Mouse (Mus musculus): ENCODE results near the gene Slc45a3.

Slc45a3 gene

DNA sequence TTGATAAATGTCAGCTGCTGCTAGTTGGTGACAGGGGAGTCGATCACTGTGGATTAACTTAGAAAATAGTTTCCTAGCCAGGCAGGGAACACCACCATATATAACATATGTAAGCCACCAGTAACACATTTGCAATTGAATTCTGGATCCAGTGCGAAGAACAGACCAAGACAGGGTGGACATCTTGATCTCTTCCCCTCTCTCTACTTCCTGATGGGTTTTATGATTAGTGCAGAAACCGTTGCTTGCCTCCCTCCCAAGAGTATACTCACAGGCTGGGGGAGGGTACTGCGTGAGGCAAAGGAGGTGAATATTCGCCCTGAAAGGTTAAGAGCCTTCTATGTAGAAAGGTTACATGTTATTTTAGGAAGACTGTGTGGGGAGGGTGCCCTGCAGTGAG lies 3.1 kb downstream of the Slc45a3 start:
- DNase-seq: no peak

- no peak for DNase-seq
Measured at GRCm38 (mm10) chr1:131967336-131967735, 4.6 kb downstream of the Slc45a3 start.

DNA sequence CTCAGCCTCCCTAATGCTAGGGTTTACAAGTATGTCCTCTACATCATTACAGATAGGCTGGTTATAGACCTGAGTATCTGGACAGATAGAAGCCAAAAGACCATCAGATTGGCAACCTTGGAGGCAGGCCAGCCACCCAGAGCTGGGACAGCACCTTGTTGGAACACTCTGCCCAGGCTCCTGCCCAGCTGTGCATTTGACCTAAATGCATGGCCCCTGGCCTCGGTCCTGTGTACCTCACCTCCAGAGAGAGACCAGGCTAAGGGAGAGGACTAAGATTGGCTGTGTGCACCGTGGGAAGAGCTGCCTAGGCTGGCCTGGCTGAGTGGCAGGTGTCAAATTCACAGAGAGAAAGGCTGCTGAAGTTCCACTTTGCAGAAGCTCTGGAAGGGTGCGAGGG lies 5.8 kb downstream of the Slc45a3 start:
- no peak for DNase-seq

- DNase-seq: no peak
Measured at GRCm38 (mm10) chr1:131968983-131969382, 6.2 kb downstream of the Slc45a3 start.

- no peak for DNase-seq
Measured at GRCm38 (mm10) chr1:131969825-131970224, 7.1 kb downstream of the Slc45a3 start.

DNA sequence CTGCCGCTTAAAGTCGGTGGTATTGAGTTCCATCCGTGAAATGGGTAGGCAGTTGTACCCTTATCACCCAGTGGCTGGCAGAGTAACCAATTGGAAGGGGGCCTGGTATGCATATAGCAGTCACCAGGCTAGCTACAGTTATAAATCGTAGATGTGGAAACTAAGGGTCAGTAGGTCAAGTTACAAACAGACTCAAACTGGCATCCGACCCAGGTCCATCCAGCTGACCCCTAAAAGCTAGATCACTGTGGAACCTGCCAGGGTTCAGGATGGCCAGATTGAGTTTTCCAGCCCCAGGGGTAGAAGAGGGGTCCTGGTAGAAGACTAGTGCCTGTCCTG lies 7.5 kb downstream of the Slc45a3 start:
- DNase-seq: no peak

DNA sequence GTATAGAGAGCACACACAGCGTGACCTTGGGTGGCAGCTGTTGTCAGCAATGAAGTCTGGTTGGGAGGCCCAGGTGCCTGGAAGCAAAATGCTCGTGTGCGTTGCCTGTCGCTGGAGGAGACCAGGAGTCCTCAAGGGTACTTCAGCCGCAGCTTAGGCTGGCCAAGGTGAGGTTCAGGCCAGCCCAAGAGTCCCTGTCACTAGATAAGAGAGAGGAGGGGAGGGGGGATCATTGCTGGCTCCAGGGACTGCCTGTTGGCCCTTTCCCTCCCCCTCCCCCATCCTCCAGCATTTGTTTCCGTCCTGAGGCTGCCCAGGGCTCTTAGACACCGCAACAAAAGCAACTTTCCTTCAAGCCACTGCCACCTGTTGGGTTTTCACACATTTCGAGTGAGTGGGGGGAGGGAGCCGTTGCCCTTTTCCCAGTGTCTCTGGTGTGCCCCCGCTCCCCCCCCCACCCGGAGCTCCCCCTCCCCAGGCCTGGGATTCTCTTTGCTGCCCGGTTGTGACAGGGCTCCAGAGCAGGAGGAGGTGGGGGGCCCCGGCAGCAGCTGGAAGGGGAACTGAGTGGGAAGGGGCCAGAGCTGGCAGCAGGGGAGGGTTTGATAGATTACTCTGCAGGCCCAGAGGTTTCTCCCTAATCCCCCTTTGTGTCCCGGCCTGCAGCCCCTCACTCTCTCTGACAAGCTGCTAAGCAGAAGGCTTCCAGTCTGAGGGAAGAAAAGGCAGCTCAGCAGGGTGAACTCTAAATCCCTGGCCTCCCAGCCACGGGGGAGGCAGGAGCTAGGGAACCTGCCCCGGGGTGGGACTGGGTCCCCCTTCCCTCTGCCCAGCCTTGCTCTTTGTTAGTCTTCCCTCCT lies 8.1 kb downstream of the Slc45a3 start:
- DNase-seq: no peak

DNA sequence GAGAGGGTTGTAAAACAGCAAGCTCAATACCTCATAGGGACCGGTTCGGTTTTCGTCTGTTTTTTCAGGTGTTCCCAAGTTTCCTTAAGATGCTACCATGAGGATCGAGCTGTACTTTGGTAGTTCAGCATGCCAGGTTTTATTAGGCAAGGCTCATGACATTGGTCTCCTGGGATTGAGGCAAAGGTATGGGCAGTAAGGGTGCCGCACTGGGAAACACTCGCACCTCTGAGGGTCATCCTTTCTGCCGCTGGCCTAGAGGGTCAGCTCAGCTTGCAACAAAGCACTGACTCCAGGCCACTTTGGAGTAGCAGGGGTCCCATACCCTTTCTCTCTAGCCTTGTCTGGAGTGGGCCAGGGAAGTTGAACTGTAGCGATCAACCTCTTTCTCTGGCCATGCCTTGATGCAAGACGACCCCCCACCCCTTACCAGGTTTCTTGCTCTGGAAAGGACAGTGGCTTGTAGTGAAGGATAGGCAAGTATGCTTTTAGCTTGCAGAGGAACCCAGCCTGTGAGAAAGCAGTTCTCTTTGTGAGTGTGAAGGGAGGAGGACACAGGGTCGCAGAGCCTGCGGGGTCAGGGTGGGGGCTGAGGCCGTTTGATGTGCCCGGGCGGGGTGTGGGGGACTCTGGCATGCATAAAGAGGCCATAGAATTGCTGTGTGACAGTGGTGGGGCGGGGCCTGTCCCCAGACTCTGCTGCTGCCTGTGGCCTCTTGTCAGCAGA lies 9.2 kb downstream of the Slc45a3 start:
- no peak for DNase-seq

GRCm38 (mm10) chr1:131972498-131973334 lies 9.9 kb downstream of the Slc45a3 start:
- no peak for DNase-seq

DNA sequence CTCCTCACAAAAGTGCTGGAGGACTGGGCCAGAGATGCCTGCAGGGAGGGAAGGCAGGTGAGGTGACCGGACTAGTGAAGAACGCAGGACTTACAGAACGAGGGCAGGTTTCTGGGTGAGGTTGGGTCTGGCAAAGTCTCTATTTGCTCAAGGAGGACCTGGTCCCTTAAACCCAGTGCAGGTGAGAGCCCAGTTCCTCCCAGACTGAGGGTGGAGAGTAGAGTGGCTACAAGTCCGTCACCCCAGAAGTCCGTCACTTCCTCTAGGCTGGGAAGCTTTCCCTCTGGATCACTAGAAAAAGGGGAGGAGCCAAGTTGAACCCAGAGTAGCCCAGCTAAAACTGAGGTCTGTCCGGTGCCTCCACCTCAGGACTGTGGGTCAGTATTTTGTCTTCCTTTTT lies 11.2 kb downstream of the Slc45a3 start:
- DNase-seq: no peak

DNA sequence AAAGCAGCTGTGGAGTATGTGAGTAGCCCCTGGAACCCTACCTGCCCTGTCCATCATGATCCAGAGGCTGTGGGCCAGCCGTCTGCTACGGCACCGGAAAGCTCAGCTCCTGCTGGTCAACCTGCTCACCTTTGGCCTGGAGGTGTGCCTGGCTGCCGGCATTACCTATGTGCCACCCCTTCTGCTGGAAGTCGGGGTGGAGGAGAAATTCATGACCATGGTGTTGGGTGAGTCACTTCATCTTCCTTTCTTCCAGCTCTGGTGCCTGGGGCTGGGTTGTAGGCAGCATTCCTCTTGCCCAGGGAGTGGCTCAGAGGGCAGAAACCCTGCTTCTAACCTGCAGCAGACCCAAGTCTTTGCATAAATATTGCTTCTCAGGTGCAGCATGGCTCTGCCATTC lies 14.1 kb downstream of the Slc45a3 start:
- no peak for DNase-seq

- no peak for DNase-seq
Measured at GRCm38 (mm10) chr1:131980471-131980870, 17.7 kb downstream of the Slc45a3 start.

DNA sequence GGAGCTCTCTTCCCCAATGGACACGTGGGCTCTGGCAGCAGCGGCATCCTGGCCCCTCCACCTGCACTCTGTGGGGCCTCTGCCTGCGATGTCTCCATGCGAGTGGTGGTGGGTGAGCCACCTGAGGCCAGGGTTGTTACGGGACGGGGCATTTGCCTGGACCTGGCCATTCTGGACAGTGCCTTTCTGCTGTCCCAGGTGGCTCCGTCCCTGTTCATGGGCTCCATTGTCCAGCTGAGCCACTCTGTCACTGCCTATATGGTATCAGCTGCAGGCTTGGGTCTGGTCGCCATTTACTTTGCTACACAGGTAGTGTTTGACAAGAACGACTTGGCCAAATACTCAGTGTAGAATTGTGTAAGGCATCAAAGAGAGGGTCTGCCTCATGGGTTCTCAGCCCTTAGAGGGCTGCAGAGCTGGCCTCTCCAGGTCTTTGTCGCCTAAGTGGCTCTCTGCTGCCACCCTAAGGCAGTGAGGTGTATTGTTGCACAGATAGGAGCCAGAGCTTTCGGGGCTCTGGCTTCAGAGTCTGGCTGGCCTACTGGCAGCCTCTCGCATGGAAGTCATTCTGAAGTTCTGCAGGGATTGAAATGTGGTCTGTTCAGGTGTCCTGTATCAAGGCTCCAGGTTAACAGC lies 18.7 kb downstream of the Slc45a3 start:
- peak; percentile 67 for DNase-seq

DNA sequence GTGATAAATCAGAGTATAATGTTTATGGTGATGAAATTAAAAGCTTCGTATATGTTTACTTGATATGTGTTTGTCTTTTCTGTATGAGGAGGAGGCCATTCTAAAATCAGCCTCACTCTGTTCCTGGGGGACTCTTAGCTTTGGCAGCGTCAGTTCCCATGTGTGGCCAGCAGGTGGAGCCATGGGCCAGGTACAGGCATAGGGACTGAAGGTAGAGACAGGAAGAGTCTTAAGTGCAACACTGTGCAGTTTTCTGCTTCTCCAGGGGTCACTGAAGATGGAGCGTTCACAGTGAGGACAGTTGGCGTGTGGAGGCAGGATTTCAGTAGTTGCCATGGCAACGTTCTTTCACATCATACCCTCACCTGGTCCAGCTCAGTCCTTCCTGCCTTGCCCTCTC lies 20.1 kb downstream of the Slc45a3 start:
- DNase-seq: peak; percentile 59

- no peak for DNase-seq
Measured at GRCm38 (mm10) chr1:131983806-131984205, 21.0 kb downstream of the Slc45a3 start.

DNA sequence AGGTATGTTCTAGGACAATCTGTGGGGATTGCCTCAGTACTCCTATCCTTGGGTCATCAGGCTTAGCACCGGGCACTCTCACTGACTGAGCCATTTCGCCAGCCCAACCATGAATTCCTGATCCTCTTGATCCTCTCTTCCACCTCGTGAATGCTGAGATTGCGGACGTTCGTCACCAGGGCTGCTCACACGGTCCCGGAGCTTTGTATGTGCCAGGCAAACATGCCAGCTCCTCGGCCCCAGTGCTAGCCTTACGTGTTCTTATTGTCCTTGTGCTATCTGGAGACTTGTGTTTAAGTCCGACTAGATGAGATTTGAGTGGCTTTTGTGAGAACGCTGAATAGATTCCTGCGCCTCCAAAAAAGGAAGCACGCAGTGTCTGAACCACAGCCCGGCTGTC lies 24.7 kb downstream of the Slc45a3 start:
- DNase-seq: no peak

- no peak for DNase-seq
Measured at GRCm38 (mm10) chr1:131989476-131989875, 26.7 kb downstream of the Slc45a3 start.

DNA sequence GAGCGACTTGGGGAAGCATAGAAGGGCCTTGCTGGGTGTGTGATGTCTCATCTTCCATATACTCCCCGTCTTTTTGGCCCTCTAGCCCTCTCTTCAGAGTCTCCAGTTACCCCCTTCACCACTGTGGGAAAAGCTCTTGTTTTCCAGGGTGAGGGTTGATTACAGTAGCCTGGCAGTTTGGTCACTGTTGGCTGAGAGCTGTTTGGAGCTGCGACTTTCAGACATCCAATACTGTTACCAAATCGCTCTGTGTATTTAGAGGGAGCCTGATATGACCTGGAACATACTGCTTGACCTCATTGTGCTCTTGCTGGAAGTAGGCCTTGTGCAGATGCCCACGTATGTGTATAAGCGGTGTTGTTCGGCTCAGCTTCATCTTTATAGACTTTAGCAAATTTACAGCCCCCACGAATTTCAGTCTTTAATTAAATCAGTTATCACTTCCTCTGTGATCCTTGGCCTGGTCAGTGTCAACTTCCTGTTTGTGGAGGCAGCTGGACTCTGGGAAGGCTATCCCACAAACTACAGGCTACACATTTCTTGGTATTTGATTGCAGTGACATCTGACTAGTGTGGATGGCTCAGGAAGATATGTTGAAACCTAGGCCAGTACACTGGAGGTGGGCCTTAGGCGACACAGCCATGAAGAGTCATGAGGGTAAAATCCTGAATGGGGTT lies 27.5 kb downstream of the Slc45a3 start:
- DNase-seq: no peak

DNA sequence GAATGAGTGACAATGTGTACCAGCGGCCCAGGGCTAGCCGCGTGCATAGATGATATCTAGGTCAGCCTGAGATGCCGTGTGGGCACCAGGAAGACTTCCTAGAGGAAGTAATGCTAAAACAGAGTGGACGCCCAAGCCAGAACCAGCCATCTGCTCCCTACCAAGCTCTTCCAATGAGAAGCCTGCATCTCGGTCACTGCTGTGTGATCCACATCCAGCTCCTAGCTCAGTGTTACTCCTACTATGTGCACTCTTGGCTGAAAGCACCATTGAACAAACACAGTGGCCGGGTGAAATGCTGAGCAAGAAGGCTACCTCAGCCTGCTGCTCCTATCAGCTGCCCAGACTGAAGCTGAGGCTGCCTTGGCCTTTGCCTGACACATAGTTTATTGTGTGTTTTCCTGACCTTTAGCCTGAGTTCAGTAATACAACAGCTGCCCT lies 29.8 kb downstream of the Slc45a3 start:
- no peak for DNase-seq

- no peak for DNase-seq
Measured at GRCm38 (mm10) chr1:131993169-131994040, 30.6 kb downstream of the Slc45a3 start.

DNA sequence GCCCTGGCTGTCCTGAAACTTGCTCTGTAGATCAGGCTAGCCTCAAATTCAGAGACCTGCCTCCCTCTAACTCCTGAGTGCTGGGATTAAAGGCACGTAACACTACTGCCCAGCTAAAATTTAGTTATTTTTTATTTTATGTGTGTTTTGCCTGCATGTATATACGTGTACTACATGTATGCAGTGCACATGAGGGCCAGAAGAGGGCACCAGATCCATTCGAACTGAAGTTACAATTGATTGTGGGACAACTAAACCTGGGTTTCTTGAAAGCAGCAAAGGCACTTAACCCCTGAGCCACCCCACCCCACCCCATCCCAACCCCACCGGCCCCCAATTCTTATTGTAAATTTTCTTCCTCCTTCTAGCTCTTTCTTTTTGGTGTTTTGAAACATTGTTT lies 32.3 kb downstream of the Slc45a3 start:
- DNase-seq: peak; percentile 29
